Comparison of ENCODE assay signal across 8 mouse cellular contexts in the genomic region with DNA sequence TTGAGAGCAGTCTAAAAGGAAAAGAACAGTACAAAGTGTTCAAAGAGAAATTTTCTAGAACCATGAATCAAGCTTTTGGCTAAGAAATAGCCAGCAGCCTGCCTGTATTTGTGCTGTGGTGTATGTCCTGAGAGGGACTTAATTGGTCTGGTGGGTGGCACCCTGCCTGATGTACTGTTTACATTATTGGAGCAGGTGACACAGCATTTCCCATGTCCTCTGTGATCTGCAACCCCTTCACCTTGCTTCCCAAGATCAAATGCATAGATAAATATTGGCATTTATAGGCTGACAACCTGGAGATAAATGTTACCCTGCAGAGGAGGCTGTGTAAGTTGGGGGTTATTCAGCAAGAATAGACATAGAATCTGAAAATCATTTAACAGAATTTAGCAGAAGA. TPM values are rescaled to one million over a fixed set of nuclear protein-coding genes. Genes with fewer than 3 reads are reported as not detected.
A peak's percentile ranks its signal among the peaks of the same experiment; 100 is the strongest.
DNase-seq lines count a peak whose midpoint lies in the region; ATAC-seq and TF ChIP-seq lines count a peak whose summit lies in the region.
"Had no signal": no experiment of that assay in that cellular context is flagged by ENCODE, and none has a peak within 500 bp of the region (broad histone marks: within the 10 kb centered on the region; RNA-seq: fewer than 3 reads in every experiment).

No protein-coding gene starts in this region.

- no peak for DNase-seq in kidney, postnatal 0 days (ENCODE audit: low spot score)
- no peak for DNase-seq in kidney, adult 18-20 months
- no peak for DNase-seq in urinary bladder, postnatal 4 days (ENCODE audit: low spot score in 2 of 2)
- DNase-seq in embryo, embryonic 11 days = no peak
- DNase-seq: layer of hippocampus, postnatal 36 days had no signal

- peaks cover 14% of the 10 kb centered on the region; the same call in 1 of the 2 replicates for H3K4me1 ChIP-seq in kidney, postnatal 0 days (replicated peaks; ENCODE audit: insufficient read depth, low read length)
- H3K4me1 ChIP-seq in brown adipose tissue, adult 24 weeks (ENCODE audit: control insufficient read depth, insufficient read depth, insufficient read length, low read length) = peaks cover 15% of the 10 kb centered on the region
- peaks cover 88% of the 10 kb centered on the region for H3K4me1 ChIP-seq in erythroblast, embryonic 14.5 days (ENCODE audit: control insufficient read depth)
- H3K4me1 ChIP-seq in liver, embryonic 15.5 days (replicated peaks) = peaks cover 88% of the 10 kb centered on the region

- no peak for ATAC-seq in kidney, postnatal 0 days (replicated peaks; ENCODE audit: low FRiP score, low read depth)
- ATAC-seq in liver, embryonic 15.5 days (ENCODE audit: insufficient read depth) = peak; percentile 57

- H3K9me3 ChIP-seq in kidney, postnatal 0 days (replicated peaks; ENCODE audit: low read length) = no peaks in the 10 kb centered on the region
- H3K9me3 ChIP-seq in erythroblast, embryonic 14.5 days (ENCODE audit: control insufficient read depth, low read length) = no peaks in the 10 kb centered on the region; the same call in 1 of the 2 replicates
- no peaks in the 10 kb centered on the region for H3K9me3 ChIP-seq in liver, embryonic 15.5 days (replicated peaks)

- no peak overlapping the region for H3K4me3 ChIP-seq in kidney, postnatal 0 days (replicated peaks; ENCODE audit: low read depth, low read length)
- H3K4me3 ChIP-seq in brown adipose tissue, adult 24 weeks (ENCODE audit: insufficient read depth, low read depth, low read length) = no peak overlapping the region
- peak overlapping the region; percentile 69 for H3K4me3 ChIP-seq in erythroblast, embryonic 14.5 days (replicated peaks)
- H3K4me3 ChIP-seq in liver, embryonic 15.5 days (replicated peaks) = peak overlapping the region; percentile 71; the same call in 1 of the 2 replicates

- H3K27me3 ChIP-seq in kidney, postnatal 0 days (ENCODE audit: insufficient read depth, low read length) = no peaks in the 10 kb centered on the region
- H3K27me3 ChIP-seq in erythroblast, embryonic 14.5 days (ENCODE audit: control insufficient read depth) = no peaks in the 10 kb centered on the region
- H3K27me3 ChIP-seq in liver, embryonic 15.5 days = no peaks in the 10 kb centered on the region

- no peak for TF ChIP-seq CTCF in kidney, postnatal 0 days (IDR thresholded peaks at IDR 0.05; ENCODE audit: low read depth)

- peak overlapping the region; percentile 65 for H3K27ac ChIP-seq in kidney, postnatal 0 days
- peak overlapping the region; percentile 72 for H3K27ac ChIP-seq in brown adipose tissue, adult 24 weeks (replicated peaks; ENCODE audit: low read depth, low read length)
- H3K27ac ChIP-seq in liver, embryonic 15.5 days (replicated peaks) = peak overlapping the region; percentile 94

- no peak overlapping the region for H3K9ac ChIP-seq in kidney, postnatal 0 days (ENCODE audit: low read depth, low read length)
- H3K9ac ChIP-seq in liver, embryonic 15.5 days = peak overlapping the region; percentile 78; the same call in 1 of the 2 replicates

- no peak overlapping the region for H3K4me2 ChIP-seq in kidney, postnatal 0 days (ENCODE audit: low read length)
- peak overlapping the region; percentile 66 for H3K4me2 ChIP-seq in liver, embryonic 15.5 days

- no peaks in the 10 kb centered on the region for H3K36me3 ChIP-seq in kidney, postnatal 0 days (ENCODE audit: insufficient read depth, low read length)
- H3K36me3 ChIP-seq in erythroblast, embryonic 14.5 days (ENCODE audit: control insufficient read depth) = peaks cover 23% of the 10 kb centered on the region
- 0 out of 2 replicates have a peak, but pooled peaks cover 4% of the 10 kb centered on the region for H3K36me3 ChIP-seq in liver, embryonic 15.5 days (replicated peaks)

RNA-seq across cellular contexts. Expression of a gene that starts 47.3 kb away (rescaled TPM):
- polyA plus RNA-seq in kidney, postnatal 0 days (2015; fragmentation: Nextera tagmentation; extraction: Ambion mirVana) = 143 and 159 TPM in 2 replicates
- polyA plus RNA-seq in brown adipose tissue, adult 24 weeks (2012; ENCODE audit: insufficient read depth, insufficient read length, missing spikeins) = 18.9 and 27.1 TPM in 2 replicates
- 0.20 and 0.43 TPM in 2 replicates for polyA plus RNA-seq in erythroblast, embryonic 14.5 days (2012)
- 83.1 and 85.4 TPM in 2 replicates for polyA plus RNA-seq in liver, embryonic 15.5 days (2015; fragmentation: Nextera tagmentation; extraction: Ambion mirVana)

Comparison
In these comparisons a context has a peak if more than half of its experiments do, and no peak if none do; other contexts are left out.
1. H3K4me3 ChIP-seq: peak in erythroblast, embryonic 14.5 days (single experiment) and liver, embryonic 15.5 days (single experiment); none in kidney, postnatal 0 days (single experiment) and brown adipose tissue, adult 24 weeks (single experiment).
2. RNA of a gene that starts 47.3 kb away (polyA plus RNA-seq): 143 to 159 TPM in kidney, postnatal 0 days, 83.1 to 85.4 TPM in liver, embryonic 15.5 days and 18.9 to 27.1 TPM in brown adipose tissue, adult 24 weeks; 0.20 to 0.43 TPM in erythroblast, embryonic 14.5 days; every median in the first group is over 10 times any median in the second.
3. Peak in every context shown above with its lines, with median percentiles within 50 percentile points of each other: H3K27ac ChIP-seq.